Mouse (Mus musculus) adrenal gland, postnatal 14 days (tissue): Measurements from ENCODE around the gene Clmp. TPM values are rescaled to one million over a fixed set of nuclear protein-coding genes. Genes with fewer than 3 reads are reported as not detected.

Experiments used
- DNase-seq: peaks from one replicate; pipeline ENCODE4 v3.0.0; 2021; ENCODE audit warnings: mixed read lengths
- total RNA-seq: library from RNA; stranded (reverse); gene quantifications from 2 replicates; pipeline ENCODE4 v1.2.3, GENCODE M21; 2021

Clmp gene
- total RNA-seq, 1 experiment from 2014 or later: 6.5 TPM

- peak; percentile 33 for DNase-seq
Measured at GRCm38 (mm10) chr9:40690511-40690910, 4.7 kb downstream of the Clmp start.

GRCm38 (mm10) chr9:40693026-40693425 lies 7.3 kb downstream of the Clmp start:
- DNase-seq: no peak

GRCm38 (mm10) chr9:40693768-40694167 lies 8.0 kb downstream of the Clmp start:
- peak; percentile 84 for DNase-seq

GRCm38 (mm10) chr9:40694284-40694683 lies 8.5 kb downstream of the Clmp start:
- no peak for DNase-seq

GRCm38 (mm10) chr9:40696086-40696485 lies 10.3 kb downstream of the Clmp start:
- no peak for DNase-seq

GRCm38 (mm10) chr9:40699194-40699593 lies 13.4 kb downstream of the Clmp start:
- no peak for DNase-seq

GRCm38 (mm10) chr9:40700253-40700652 lies 14.5 kb downstream of the Clmp start:
- DNase-seq: no peak

- DNase-seq: no peak
Measured at GRCm38 (mm10) chr9:40704364-40705276, 18.9 kb downstream of the Clmp start.

- DNase-seq: no peak
Measured at GRCm38 (mm10) chr9:40708448-40709140, 22.8 kb downstream of the Clmp start.

GRCm38 (mm10) chr9:40709141-40709537 lies 23.4 kb downstream of the Clmp start:
- DNase-seq: no peak

GRCm38 (mm10) chr9:40709587-40709986 lies 23.8 kb downstream of the Clmp start:
- no peak for DNase-seq

- no peak for DNase-seq
Measured at GRCm38 (mm10) chr9:40709991-40710390, 24.2 kb downstream of the Clmp start.

- DNase-seq: no peak
Measured at GRCm38 (mm10) chr9:40711654-40712053, 25.9 kb downstream of the Clmp start.

- no peak for DNase-seq
Measured at GRCm38 (mm10) chr9:40717182-40717874, 31.6 kb downstream of the Clmp start.

GRCm38 (mm10) chr9:40717875-40718185 lies 32.1 kb downstream of the Clmp start:
- DNase-seq: no peak

GRCm38 (mm10) chr9:40720881-40721280 lies 35.1 kb downstream of the Clmp start:
- no peak for DNase-seq

- DNase-seq: no peak
Measured at GRCm38 (mm10) chr9:40723311-40723772, 37.6 kb downstream of the Clmp start.

- DNase-seq: no peak
Measured at GRCm38 (mm10) chr9:40724978-40725377, 39.2 kb downstream of the Clmp start.

- DNase-seq: no peak
Measured at GRCm38 (mm10) chr9:40727140-40727823, 41.5 kb downstream of the Clmp start.

- DNase-seq: no peak
Measured at GRCm38 (mm10) chr9:40727824-40728495, 42.2 kb downstream of the Clmp start.

- DNase-seq: no peak
Measured at GRCm38 (mm10) chr9:40730302-40730700, 44.5 kb downstream of the Clmp start.
